Mouse (Mus musculus) ES-Bruce4 (cell line): ENCODE measurements around the gene Ghr.

ENCODE experiments used
- CTCF ChIP-seq: IDR thresholded peaks from one replicate; pipeline ENCODE4 v1.8.1; 2011; ENCODE audit warnings: low read depth, low read length
- POLR2A ChIP-seq: IDR thresholded peaks from one replicate; pipeline ENCODE4 v1.8.1; 2011; ENCODE audit warnings: low read length; ENCODE audit not compliant: insufficient read depth

GRCm38 (mm10) chr15:3268247-3268646, 315.0 kb downstream of the Ghr start, which contains the start of gene Selenop:
- TF ChIP-seq POLR2A (no peak), CTCF (no peak)
